Mouse (Mus musculus) cerebellum, adult 11 months (tissue): ENCODE data around the gene Foxp1.

Experiments used
- DNase-seq: peaks from one replicate; pipeline ENCODE4 v3.0.0; 2022

Foxp1 gene

GRCm38 (mm10) chr6:99203231-99203630, 319.3 kb downstream of the Foxp1 start:
- DNase-seq: no peak

GRCm38 (mm10) chr6:99202781-99203180, 319.7 kb downstream of the Foxp1 start:
- DNase-seq: no peak

DNA sequence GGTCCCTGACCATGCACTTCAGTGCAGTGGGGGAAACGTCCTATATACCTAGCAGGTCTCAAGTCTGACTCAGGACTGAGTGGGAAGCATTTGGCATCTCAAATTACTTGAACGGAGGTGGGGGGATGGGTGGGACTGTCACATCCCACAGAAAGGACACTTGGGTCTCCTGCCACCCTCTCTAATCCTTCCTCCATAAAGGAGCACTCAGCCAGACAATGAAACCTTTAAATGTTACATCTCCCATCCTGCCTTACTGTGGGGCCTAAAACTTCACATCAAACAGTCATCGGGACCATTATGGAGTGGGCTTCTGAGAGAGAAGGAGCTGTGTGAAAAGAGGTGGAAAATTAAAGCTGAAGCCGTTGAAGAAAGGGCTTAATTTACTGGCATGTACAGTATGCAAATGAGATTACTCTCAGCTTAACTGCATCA, 321.2 kb downstream of the Foxp1 start:
- DNase-seq: no peak

GRCm38 (mm10) chr6:99200656-99201055, 321.9 kb downstream of the Foxp1 start:
- DNase-seq: no peak

DNA sequence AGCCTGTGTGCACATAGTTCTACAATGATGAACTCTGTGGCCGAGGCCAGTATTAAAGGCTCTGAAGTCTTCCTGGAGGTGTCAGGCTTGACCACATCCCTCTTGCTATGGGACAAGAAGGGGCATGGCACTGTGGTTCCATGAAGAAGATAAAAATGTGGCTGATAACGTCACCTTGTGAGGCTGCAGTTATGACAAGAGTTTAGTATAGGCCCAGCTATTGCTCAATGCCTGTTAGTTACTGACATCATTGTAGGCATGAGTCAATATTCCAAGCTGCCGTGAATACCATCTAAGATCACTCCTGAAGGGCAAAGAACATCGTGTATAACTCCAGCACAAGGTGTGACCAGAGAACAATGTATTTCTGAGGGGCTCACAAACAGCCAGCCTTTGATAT, 323.2 kb downstream of the Foxp1 start:
- DNase-seq: no peak

GRCm38 (mm10) chr6:99193697-99194096, 328.8 kb downstream of the Foxp1 start:
- no peak for DNase-seq

DNA sequence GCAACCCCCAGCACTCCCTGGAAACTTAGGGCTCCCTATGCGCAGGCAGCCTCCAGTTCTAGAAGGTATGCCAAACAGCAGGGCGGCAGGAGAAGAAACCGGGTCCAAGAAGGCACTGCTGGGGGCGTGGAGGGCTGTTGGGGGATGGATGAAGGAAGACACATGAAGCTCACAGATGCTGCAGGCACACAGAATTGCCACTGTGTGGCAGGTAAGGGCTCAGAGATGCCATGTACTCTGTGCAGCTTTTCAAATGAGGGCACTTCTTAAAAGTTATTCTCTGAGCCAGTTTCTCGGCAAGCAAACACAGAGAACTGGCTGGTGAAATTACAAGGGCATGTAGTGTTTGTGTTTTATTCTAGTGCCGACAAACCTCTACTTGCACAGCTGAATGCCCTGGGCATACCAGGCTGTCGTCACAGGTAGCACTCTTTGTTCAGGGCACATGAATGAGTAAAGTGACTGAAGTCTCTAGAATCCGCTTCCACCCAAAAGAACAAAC, 330.8 kb downstream of the Foxp1 start:
- DNase-seq: no peak

DNA sequence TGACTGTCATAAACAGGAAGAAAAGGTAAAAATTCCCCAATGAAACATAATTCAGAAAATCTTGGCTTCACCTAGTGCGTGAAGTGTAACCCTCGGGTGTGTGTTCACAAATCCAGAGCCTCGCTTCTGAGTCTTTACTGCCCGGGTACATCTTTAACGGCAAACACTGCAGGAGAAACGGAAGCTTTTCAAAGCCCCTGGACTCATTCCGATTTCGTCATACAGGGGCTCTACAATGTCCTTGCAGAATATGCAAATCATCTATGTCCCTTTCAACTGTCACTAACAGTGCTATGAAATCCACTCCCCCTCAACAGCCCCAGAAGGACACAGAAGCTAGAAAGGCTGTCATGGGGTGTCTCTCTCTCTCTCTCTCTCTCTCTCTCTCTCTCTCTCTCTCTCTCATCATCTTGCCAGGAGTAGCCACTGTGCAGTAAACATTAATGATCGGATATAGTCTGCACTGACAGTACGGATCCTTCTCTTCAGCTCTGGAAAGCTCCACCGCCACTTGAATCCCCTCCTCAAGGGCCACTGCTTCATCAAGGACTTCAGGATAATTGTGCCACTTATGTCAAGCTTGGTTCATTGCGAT, 331.4 kb downstream of the Foxp1 start:
- no peak for DNase-seq

DNA sequence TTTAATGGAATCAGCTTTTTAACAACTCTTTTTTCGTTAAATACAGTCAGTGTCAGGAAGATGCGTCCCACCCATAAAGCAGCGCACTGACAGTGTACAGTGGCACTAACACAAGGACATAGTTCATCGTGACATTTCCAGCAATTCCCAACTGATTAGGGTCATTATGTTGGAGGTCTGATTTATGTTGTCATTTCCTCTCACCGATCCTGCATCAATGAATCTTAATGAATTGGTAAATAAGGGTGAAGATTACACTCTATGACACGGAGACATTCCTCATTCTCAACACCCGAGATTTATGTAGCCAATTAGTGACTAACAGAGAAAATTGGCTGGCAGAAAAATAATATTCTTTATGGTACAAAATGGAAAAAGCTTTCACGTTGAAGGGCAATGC, 332.6 kb downstream of the Foxp1 start:
- no peak for DNase-seq

DNA sequence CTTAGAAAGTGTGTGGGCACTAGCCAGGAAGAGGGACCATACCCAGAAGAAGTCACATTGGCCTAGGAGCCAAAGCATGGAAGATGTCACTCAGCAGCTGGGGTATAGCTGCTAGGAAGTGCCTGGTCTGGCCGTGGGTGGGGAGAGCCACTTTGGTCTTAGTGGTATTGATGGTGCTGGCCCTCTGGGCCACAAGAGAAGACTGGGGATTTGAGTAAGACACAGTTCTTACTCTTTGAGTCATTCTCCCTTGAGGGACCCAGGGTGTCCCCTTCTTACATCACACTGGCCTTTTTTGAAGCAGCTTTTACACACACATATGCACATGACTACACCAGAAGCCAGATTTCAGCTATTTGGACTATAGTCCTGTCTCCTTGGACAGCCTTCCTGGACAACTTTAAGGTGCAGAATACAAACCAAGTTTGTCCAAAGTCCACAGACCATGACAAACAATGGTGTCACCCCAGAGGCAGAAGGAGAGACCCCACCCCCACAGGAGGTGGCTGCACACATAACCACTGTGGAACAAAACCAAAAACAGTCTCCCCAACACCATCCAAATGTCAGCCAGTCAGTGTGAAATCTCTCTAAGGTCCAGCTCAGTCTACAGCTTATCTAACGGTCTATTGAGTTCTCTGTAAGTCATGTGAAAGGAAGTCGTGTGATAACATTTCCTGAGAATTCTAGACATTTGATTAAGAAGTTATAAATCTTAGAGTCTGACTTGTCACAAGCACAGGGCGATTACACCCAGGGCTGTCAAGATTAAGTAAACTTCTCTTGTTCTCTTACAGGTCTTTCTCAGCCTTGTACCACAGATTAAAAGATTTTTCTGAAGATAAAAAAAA, 333.9 kb downstream of the Foxp1 start:
- no peak for DNase-seq

DNA sequence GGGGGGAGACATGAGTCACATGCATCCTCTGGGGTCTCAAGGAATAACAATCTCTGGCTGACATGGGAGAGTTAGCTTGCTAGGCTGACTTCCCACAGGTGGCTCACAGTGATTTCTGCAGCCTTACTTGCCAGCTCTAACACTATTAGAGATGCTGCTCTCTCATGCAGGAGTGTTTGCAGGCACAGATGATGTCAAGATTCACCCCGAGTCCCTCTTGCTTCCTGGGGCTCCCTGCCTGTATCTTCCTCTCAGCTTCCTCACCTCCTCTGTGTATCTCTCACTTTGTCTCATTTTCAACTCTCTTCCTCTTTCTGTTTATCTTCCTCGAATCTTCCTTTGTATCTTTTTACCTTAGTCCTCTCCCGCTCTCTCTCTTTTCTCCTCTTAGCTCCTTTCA, 334.6 kb downstream of the Foxp1 start:
- no peak for DNase-seq

- DNase-seq: no peak
These were observed 335.1 kb downstream of the Foxp1 start for GRCm38 (mm10) chr6:99187415-99187814.

GRCm38 (mm10) chr6:99186569-99186968, 336.0 kb downstream of the Foxp1 start:
- no peak for DNase-seq

DNA sequence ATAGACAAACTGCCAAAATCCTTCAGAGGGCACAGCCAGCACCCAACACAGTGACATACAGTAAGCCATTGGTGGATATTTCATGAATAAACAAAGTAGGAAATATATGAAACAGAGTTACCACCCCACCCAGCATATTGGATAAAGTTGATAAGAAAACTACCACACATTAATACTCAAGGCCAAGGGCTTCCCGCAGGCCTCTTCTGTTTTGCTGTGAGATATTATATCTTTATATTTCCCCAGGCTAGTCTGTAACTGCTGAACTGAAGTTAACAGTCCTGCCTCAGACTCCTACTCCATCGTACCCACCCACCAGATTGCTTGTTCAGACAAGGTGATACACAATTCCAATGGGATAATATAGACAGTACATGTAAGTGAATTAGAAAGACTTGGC, 336.7 kb downstream of the Foxp1 start:
- no peak for DNase-seq

DNA sequence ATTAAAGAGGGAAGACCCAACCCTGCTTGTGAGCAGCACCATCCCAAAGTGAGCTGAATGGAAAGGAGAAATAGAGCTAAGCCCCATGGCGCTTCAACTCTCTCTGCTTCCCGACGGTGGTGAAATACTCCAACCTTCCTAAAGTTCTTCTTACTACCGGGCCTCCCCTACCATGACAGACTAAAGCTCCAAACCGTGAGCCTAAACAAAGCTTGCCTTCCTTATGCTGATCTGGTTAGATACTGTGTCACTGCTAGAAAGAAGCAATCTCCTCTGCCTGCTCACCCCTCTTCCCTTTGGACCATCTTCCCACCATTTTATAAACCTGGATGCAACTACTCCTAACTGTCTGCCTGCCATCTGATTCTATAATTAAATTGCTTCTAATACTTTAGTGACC, 338.5 kb downstream of the Foxp1 start:
- DNase-seq: no peak

DNA sequence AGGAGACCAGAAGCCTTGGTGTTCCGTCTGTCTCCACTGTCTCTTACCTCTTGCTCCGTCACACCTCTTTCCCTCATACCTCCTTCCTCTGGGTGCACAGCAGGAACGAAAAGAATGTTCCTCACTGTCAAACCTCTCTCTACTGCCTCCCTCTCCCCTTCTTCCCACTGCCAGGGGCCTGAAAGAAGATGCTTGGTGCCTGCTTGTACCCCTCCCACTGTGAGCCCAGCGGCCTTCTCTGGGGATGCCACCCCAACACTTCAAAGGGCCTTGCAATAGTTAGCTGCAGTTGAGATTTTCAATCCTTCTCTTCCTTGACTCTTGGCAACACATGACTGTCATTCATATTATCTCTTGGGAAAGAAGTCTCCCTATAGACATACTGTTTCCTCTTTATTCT, 339.7 kb downstream of the Foxp1 start:
- no peak for DNase-seq

GRCm38 (mm10) chr6:99176216-99176615, 346.3 kb downstream of the Foxp1 start:
- no peak for DNase-seq

DNA sequence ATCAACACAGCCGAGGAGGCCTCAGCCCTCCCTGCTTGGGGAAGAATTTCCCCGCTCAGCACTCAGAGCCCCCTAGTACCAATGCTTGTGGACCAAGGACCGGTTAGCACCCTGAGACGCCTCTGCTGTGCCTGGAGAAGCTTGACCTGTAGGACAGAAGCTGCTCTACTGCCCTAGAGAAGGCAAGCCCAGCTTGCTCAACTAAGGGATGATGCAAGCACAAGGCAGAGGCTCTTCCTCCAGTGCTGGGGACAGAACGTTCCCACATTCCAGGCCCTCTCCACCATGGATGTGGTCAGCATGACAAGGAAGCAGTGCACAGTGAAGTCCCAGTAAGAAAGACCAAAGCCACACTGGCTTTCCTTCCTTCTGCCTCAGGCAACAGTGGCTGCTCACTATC, 347.1 kb downstream of the Foxp1 start:
- DNase-seq: no peak

GRCm38 (mm10) chr6:99173902-99174210, 348.7 kb downstream of the Foxp1 start:
- DNase-seq: no peak

DNA sequence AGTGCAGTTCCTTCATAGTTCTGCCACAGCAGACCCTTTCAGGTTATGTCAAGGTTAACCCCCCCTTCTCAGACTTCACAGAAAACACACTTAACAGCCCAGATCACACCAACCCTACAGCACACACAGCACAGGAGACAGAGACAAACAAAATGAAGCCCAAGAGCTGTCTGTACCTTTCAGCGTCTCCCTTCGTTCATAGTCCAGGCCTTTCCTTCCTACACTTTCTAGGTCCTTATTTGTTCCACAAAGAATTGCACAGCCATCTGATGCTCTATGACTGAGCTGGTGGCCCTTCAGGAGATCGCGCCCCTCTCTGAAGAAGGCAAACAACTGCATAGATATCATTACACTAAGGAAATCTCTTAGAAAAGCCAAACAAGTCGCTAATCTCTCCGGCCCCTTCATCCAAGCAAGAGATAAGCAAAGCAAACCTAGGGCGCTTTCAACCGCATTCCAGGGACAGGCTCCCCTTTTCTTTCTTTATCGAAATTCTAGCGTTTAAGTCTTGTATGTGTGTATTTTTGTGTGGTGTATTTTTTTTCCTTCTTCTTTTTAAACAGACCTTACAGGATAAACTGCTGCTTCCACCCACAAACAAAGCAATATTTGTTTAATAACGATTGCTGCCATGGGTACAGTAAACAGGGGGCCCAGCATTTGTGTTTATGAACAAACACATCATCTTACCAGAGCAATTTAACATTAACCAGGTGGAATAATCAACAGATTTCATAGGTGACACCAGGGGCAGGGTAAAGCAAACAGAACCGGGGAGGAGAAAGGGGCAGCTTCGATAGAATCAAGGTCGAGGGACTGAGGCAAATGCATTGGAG, 349.2 kb downstream of the Foxp1 start:
- DNase-seq: no peak

- no peak for DNase-seq
These were observed 349.9 kb downstream of the Foxp1 start for GRCm38 (mm10) chr6:99172589-99172986.

DNA sequence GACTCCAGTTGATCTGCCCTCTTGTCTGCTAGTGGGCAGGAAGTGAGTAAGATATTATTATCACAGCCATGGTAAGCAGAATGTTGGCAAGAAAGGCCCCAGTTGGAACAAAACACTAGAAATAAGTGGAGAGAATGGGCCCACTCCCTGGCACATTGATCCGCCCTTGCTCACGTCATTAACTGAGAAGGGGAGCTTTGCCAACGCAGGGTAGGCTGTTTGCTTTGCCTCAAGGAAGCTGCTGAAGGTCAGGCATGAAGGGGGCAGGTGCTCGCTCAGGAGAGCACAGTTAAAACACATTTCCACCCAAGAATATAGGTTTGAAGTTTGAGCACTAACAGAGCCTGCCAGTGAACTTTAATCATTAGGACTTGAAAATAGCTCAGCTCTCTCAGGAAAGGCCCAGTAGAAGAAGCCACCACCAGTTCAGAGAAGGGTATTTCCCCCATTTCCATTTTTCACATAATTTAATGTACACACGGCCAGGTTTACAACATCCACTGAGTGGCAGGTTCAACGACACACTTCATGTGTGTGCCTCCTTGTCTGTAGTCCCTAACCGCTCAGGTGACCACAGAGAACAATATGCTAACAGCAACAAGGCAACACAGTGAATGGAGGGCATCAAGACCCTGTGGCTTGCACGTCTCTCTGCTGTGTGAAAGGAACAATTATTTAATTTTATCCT, 350.5 kb downstream of the Foxp1 start:
- DNase-seq: no peak

DNA sequence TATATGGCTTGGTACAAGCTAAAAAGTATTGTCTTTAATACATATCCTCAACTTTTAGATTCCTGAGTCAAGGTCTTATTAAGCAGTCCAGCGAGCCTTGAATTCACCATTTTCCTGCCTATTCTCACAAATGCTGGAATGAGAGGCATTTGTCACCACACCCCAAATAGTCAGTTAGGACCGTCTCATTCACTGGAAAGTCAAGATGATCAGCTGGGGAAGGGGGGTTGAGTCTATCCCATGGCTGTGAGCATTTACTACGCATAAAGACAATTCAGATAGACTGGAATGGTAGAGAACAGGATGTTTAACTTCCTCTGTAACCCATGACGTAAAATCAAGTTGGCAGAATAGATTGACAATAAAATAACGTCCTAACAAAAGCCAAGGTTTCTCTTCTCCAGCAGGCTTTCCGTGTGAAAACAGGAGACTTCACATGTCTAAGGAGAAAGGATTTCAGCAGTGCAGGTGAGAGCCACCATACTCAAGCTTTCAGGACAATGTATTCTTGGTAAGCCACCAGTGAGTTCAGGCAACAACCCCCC, 351.2 kb downstream of the Foxp1 start:
- DNase-seq: no peak
